ENCODE assay signal across 9 mouse cellular contexts in genomic region chr5:134614802-134615201, GRCm38 (mm10). TPM values are rescaled to one million over a fixed set of nuclear protein-coding genes. Genes with fewer than 3 reads are reported as not detected.
DNase-seq lines count a peak whose midpoint lies in the region; ATAC-seq lines count a peak whose summit lies in the region.
"Had no signal": no experiment of that assay in that cellular context is flagged by ENCODE, and none has a peak within 500 bp of the region (broad histone marks: within the 10 kb centered on the region; RNA-seq: fewer than 3 reads in every experiment).

Gene Lat2, minus strand, starts transcription at chr5:134615025.

- peaks cover 46% of the 10 kb centered on the region for H3K36me3 ChIP-seq in limb, embryonic 12.5 days
- H3K36me3 ChIP-seq in limb, embryonic 10.5 days, result peaks cover 57% of the 10 kb centered on the region

- no peak within 1 kb of the TSS for H3K4me3 ChIP-seq in limb, embryonic 12.5 days (replicated peaks)
- no peak within 1 kb of the TSS for H3K4me3 ChIP-seq in limb, embryonic 10.5 days
- H3K4me3 ChIP-seq: heart, embryonic 12.5 days had no signal

- DNase-seq in limb, embryonic 10.5 days (ENCODE audit: low spot score), result no peak
- peak; percentile 71 to 73 for DNase-seq in natural killer cell, adult 2 months (ENCODE audit: low spot score in 2 of 2)
- no peak for DNase-seq in heart, postnatal 4 days
- DNase-seq in cerebellum, postnatal 25 days, result no peak
- DNase-seq: adrenal gland, postnatal 25 days had no signal

- H3K27ac ChIP-seq in limb, embryonic 12.5 days, result 0 out of 2 replicates have a peak within 1 kb of the TSS, but pooled peaks have one; percentile 29
- no peak within 1 kb of the TSS for H3K27ac ChIP-seq in limb, embryonic 10.5 days

- no peak for ATAC-seq in limb, embryonic 12.5 days (ENCODE audit: insufficient number of reproducible peaks, insufficient read depth, low FRiP score, low TSS enrichment, low read depth)
- ATAC-seq in CD4-positive, CD25-positive, alpha-beta regulatory T cell, adult 4 months, result peak; percentile 62
- ATAC-seq in common myeloid progenitor, adult 5-6 weeks (replicated peaks; ENCODE audit: low read depth, poor library complexity, severe bottlenecking), result peak; percentile 43

- no peaks in the 10 kb centered on the region for H3K4me1 ChIP-seq in limb, embryonic 12.5 days (replicated peaks)
- peaks cover 11% of the 10 kb centered on the region; the same call in 1 of the 2 replicates for H3K4me1 ChIP-seq in limb, embryonic 10.5 days
- H3K4me1 ChIP-seq: heart, embryonic 12.5 days had no signal

- no peak within 1 kb of the TSS for H3K9ac ChIP-seq in limb, embryonic 12.5 days (replicated peaks)
- H3K9ac ChIP-seq: heart, embryonic 12.5 days had no signal

- H3K27me3 ChIP-seq in limb, embryonic 12.5 days, result no peaks in the 10 kb centered on the region
- H3K27me3 ChIP-seq in limb, embryonic 10.5 days (ENCODE audit: low read depth, poor library complexity, severe bottlenecking), result no peaks in the 10 kb centered on the region
- H3K27me3 ChIP-seq: heart, embryonic 12.5 days had no signal

- H3K9me3 ChIP-seq in limb, embryonic 12.5 days, result no peaks in the 10 kb centered on the region
- H3K9me3 ChIP-seq in limb, embryonic 10.5 days (replicated peaks), result no peaks in the 10 kb centered on the region
- H3K9me3 ChIP-seq: heart, embryonic 12.5 days had no signal

- WGBS in limb, embryonic 12.5 days, result 80% methylated on average over 7 of the region's 7 CpGs
- WGBS in limb, embryonic 10.5 days, result 93% methylated on average over 7 of the region's 7 CpGs

- no peak within 1 kb of the TSS for H3K4me2 ChIP-seq in limb, embryonic 12.5 days
- H3K4me2 ChIP-seq: heart, embryonic 12.5 days had no signal

RNA-seq across cellular contexts. Expression of gene Lat2, which starts in this region (rescaled TPM):
- 2.8 and 3.9 TPM in 2 replicates for polyA plus RNA-seq in limb, embryonic 12.5 days (2016; fragmentation: Nextera tagmentation; extraction: Ambion mirVana)
- polyA plus RNA-seq in limb, embryonic 10.5 days (2016; fragmentation: Nextera tagmentation; extraction: Ambion mirVana), result 4.0 and 4.5 TPM in 2 replicates
- polyA plus RNA-seq in CD4-positive, CD25-positive, alpha-beta regulatory T cell, adult 4 months (2017; shearing (Covaris generic)), result 10 to 100 TPM in 1 of 2 experiments, 1 to 10 TPM in 1; 6.2 to 15.8 TPM
- total RNA-seq in common myeloid progenitor, adult 5-6 weeks (2017), result 50.2 and 65.4 TPM in 2 replicates
- 1 to 10 TPM; 2.9 to 4.3 TPM for total RNA-seq in heart, postnatal 4 days (2021)

Comparison
In these comparisons a context has a peak if more than half of its experiments do, and no peak if none do; other contexts are left out.
1. DNase-seq: peak in natural killer cell, adult 2 months (2 of 2); none in limb, embryonic 10.5 days (single experiment), heart, postnatal 4 days (single experiment) and cerebellum, postnatal 25 days (0 of 2).